Mouse (Mus musculus) left cerebral cortex, postnatal 14 days (tissue): ENCODE data around the gene Zfp316. TPM values are rescaled to one million over a fixed set of nuclear protein-coding genes. Genes with fewer than 3 reads are reported as not detected.

Experiments
- DNase-seq, 2 experiments: peaks; one replicate each; pipeline ENCODE4 v3.0.0; 2021 to 2022; ENCODE audit warnings: low spot score in 2 of 2, mixed read lengths in 1 of 2
- intact Hi-C: fragments of 180-260 bp; cut with DNase I; formaldehyde crosslinking; loops from one replicate; pipeline ENCODE4 v1.15.1; 2025
- total RNA-seq, 2 experiments: library from RNA; stranded (reverse); gene quantifications; 2 replicates each; pipeline ENCODE4 v1.2.3; 2021

Gene Zfp316
- total RNA-seq, 2 experiments from 2014 or later = 20.1 to 20.5 TPM

DNA sequence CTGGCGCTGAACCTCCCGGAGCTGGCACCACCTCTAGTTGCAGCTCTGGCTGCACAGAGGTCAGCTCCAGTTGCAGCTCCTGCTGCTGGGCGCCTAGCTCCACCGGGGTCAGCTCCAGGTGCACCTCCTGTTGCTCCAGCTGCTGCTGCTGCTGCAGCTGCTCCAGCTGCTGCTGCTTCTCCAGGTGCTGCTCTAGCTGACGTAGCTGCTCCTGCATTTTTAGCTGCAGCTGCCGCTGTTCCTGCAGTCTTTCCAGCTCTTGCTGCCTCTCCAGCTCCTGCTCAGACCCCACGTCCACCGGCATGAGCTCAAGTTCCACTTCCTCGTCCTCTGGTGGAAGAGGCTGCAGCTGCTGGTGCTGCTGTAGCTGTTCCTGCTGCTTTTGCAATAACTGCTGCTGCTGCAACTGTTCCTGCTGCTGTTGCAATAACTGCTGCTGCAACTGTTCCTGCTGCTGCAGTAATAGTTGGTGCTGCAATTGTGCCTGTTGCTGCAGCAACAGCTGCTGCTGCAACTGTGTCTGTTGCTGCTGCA lies 18.6 kb upstream of the Zfp316 start:
- intact Hi-C loops = no loop called here
- DNase-seq = no peak

DNA sequence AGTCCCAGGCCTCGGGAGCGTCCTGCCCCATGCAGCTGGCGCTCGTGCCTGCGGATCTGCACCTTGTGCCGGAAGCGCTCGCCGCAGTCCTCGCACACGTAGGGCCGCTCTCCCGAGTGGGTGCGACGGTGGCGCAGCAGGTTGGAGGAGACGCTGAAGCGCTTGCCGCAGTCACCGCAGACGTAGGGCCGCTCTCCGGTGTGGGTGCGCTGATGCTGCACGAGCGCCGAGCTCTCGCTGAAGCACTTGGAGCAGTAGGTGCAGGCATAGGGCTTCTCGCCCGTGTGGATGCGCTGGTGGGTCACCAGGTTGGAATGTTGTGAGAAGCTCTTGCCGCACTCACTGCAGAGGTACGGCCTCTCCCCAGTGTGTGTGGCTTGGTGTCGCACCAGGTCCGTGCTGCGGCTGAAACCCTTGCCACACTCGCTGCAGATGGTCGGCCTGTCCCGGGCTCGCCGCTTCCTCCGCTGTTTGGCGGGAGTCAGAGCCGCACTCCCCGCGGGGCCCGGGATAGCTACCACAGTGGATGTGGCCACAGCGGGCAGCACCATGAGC lies 18.0 kb upstream of the Zfp316 start:
- intact Hi-C loops = no loop called here
- DNase-seq = no peak

DNA sequence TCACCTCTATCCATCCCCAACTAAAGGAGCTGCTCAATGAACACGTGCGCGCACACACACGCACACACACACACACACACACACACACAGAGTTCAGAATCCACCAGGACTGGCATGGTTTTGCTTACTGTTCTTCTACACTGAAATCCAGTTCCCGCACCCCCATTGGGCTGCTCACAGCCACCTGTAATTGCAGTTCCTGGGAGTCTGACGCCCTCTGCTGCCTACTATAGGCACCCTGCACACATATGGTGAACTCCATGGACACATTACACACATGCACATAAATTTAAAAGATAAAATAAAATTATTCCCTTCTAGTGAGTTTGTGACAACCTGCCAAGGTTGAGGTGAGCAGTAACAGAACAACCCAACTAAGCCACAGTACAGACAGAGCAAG lies 14.9 kb upstream of the Zfp316 start:
- intact Hi-C loops = no loop called here
- DNase-seq = no peak

DNA sequence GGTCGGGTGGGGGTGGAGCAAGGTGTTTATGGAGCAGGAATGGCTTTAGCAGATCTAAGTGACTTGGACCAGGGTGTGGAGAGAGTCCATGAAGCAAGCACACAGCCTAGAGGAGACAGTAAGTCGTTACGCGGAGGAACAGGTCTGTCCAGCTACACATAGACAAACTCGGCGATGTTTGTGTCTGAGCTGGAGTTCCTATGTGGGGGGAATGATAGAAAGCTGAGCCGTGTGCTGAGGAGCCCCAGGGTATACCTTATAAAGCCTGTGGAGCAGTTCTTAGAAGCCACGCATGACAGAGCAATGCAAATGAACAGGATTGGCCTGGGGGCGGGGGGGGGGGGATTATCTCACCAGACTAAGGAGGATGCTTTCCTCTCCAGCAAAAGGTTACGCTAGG lies 9.4 kb upstream of the Zfp316 start:
- intact Hi-C loops = no loop called here

DNA sequence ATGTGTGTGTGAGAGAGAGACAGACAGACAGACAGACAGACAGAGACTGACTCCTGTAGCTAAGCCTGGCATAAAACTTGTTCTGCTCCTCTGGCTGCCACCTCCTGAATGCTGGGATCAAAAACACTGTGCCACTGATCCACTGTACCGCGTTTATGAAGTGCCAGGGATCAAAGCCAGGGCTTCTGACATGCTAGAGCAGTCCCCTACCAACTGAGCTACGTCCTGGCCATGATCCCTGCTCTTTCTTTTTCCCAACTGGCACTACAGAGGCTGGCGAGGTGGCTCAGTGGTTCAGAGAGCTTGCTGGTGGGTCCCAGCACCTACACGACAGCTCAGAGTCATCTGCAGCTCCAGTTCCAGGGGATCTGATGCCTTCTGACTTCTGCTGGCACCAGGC lies 5.9 kb upstream of the Zfp316 start:
- DNase-seq = no peak

More for the DNA sequence above, 9.4 kb upstream of the Zfp316 start:
- DNase-seq = no peak

DNA sequence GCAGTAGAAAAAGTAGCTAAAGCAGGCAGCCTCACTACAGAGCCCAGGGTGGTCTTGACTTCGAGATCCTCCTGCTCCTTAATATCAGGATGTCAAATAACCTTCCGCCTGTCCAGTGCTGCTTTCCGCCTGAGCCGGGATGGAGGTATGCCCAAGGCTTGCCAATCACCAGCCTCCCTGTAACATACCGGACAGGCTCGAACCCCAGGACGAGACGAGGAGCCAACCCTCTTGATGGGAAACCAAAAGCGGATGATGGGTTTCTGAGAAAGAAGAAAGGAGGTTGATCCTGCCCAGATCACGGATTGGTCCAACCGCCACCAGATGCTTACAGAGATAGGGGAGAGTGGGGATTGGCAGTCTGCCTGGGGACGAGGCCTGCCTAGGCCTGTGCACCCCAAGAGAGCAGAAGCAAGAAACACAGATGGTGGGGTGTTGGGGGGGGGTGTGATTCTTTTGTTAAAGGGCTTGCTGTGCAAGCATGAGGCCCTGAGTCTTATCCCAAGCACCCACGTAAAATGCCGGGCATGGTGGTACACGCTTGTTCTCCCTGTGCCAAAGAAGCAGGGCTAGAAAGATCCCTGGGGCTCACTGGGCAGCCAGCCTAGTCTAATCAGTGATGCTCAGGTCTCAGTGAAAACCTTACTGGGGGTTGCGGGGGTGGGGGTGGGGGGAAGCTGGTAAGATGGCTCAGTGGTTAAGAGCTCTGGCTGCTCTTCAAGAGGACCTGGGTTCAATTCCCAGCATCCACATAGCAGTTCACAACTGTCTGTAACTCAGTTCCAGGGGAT lies 2.9 kb upstream of the Zfp316 start:
- intact Hi-C loops = no loop called here

More for the DNA sequence above, 5.9 kb upstream of the Zfp316 start:
- intact Hi-C loops = no loop called here

DNA sequence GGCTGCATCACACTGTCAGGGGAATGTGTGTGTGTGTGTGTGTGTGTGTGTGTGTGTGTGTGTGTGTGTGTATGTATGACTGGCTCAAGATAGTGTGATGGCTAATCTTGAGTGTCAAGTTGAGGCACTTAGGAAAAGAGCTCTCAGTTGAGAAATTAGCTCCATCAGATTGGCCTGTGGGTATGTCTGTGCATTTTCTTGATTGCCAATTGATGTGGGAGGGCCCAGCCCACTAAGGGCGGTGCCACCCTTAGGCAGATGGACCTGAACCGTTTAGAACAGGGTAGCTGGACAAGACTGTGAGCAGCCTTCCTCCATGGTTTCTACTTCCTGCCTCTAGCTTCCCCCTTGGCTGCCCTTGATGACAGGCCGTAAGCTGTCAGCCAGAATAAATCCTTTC lies 2.3 kb upstream of the Zfp316 start:
- no peak for DNase-seq
- intact Hi-C loops = no loop called here

More for the DNA sequence above, 2.9 kb upstream of the Zfp316 start:
- DNase-seq = no peak

DNA sequence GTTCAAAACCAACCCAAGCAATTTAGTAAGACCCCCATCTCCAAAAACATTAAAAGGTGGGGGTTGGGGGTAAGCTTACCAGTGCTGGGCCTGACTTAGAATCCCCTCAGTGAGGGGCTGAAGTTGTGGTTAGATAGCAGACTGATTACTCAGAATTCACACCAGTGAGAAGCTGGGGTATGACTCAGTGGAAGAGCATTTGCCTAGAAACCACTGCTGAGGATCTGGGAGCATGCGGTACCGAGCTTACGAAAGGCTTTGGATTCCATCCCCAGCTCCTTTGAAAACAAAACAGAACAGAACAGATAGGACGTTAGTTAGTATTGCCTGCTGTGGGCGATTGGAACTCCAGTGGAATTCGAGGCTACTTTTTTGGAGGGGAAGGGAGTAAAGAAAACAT lies 1.8 kb upstream of the Zfp316 start:
- intact Hi-C loops = no loop called here
- no peak for DNase-seq

DNA sequence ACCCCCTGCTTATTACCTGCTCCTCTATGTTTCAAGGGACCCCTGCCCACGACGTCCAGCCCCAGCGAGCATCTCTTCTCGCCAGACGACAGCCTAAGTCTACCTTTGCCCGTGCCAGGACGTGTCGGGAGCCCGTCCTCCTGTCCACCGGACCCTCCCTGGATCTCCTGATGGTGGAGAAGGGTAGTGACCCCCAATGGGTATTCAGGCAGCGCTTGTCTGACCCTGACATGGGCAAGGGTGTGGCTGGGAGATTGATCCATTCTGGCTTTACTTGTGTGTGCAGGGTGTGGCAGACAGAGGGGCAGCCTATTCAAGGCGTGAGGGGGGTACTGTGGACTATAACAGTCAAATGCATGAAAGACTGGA lies 313 bp upstream of the Zfp316 start:
- intact Hi-C loops = no loop called here
- DNase-seq = no peak

DNA sequence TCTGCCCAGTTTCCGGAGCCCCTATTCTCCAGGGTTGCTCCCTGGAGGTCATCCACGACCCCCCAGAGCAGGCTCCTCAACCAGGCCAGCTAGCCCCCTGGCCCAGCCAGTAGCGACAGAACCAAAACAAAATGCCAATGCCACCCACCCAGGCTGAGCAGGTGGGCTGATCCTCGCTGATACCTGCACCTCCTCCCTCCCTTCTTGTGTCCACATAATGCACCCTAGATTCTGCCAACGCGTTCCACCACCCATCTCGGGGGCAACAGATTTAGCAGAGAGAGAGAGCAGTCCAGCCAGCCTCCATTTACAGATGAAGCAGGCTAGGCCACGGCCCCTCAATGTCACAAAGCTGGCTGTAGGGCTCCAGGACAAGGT lies 848 bp downstream of the Zfp316 start:
- no peak for DNase-seq
- intact Hi-C loops = no loop called here

DNA sequence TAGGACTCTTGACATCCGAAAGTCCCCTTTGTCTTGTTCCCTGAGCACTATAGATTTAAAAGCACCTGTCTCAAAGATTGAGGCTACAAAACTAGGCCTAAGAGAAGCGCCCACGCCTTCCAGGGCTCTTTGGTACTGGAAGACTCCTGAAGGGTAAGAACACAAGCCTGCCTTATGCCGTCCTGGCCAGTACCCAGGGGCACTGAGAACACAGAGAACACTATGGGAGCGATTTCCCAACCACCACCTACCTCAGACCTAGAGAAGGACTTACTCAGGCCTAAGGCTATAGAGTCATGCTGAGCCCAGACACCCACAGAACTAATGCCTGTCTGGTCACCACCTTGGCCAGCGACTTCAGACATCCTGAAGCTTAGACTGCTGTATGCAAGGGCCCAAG lies 3.0 kb downstream of the Zfp316 start:
- no peak for DNase-seq
- intact Hi-C loops = no loop called here

DNA sequence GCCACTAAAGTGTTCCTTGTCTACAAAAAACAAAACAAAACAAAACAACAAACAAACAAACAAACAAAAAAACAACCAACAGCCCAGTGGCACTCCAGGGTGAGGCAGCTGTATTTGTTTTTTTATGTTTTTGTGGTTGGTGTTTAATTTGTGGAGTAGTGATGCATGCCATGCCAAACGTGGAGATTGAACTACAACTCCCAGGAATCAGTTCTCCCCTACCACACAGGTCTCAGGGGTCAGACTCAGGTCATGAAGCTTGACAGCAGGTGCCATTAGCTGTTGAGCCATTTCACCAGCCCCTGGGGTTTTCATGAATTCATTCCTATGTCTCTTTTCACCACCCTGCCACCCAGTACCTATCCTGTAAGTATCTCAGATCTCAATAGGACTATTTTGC lies 4.4 kb downstream of the Zfp316 start:
- intact Hi-C loops = no loop called here
- DNase-seq = no peak

DNA sequence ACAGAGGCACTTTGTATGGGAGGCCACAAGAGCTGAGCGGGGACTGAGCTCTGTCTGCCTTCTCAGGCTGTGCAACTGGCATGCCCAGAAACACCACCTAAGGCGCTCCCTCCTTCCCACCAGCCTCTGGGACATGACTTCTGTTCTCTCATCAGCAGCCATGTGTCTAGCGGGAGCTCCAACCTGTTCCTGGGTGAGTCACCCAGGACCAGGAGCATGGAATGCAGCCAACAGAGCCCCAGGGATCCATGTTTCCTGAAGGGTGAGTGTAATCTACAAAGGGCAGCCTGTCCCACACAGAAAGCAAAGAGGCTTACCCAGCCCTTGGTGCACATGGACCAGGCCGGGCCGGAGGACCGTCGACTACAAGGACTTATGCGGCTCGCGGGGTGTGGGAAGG lies 5.1 kb downstream of the Zfp316 start:
- DNase-seq = no peak
- intact Hi-C loops = no loop called here

DNA sequence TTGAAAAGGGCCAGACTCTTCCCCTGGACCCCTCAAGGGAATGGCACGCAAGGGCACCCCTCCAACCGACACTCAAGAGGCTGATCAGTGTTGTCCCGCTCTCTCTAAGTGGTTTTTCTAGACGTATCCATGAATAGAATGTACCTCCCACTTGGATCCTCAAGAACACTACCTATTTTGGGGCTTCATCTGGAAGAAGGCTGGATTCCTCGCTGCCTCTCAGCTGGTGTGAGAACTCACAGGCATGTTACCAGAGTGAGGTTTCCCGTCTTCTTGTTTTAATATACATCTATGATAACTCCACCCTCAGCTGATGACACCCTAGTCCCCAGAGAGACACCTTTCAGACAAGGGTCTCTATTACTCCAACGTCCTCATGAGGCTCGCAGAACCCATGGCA lies 8.2 kb downstream of the Zfp316 start:
- intact Hi-C loops = no loop called here
- peak; percentile 61 to 81 for DNase-seq

DNA sequence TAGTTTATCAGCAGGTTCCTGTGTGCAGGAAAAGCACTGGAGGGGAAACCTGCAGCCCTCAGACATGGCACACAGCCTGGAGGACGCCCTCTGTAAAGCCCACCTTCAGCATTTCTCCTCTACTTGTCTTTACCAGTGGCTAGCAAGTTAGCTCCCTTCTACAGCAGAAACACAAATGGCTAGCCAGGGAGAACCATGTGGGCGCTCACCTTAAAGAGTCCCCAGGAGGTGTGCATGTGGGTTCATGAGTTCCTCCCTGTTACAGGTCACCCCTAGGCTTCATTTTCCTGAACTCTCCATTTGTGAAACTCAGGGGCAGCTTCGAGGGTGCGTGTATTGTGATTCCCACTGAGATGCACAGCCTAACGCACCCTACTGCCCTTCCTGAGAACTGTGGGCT lies 14.0 kb downstream of the Zfp316 start:
- intact Hi-C loops = no loop called here
- DNase-seq = no peak

DNA sequence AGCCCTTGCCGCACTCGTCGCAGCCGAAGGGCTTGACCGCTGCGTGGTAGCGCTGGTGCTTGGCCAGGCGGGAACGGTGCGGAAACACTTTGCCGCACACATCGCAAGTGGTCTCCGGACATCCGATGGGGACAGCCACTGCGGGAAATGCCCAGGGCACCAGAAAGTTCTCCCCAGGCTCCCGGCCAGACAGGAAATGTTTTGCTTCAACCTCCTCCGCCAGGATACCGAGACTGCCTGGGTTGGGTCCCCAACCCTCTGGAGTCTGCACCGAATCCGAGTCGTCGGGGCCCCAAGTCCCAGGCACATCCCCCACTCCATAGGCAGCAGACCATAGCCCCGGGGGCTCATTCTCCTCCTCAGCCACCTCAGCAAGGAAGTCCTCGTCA lies 14.7 kb downstream of the Zfp316 start:
- DNase-seq = no peak
- intact Hi-C loops = no loop called here

DNA sequence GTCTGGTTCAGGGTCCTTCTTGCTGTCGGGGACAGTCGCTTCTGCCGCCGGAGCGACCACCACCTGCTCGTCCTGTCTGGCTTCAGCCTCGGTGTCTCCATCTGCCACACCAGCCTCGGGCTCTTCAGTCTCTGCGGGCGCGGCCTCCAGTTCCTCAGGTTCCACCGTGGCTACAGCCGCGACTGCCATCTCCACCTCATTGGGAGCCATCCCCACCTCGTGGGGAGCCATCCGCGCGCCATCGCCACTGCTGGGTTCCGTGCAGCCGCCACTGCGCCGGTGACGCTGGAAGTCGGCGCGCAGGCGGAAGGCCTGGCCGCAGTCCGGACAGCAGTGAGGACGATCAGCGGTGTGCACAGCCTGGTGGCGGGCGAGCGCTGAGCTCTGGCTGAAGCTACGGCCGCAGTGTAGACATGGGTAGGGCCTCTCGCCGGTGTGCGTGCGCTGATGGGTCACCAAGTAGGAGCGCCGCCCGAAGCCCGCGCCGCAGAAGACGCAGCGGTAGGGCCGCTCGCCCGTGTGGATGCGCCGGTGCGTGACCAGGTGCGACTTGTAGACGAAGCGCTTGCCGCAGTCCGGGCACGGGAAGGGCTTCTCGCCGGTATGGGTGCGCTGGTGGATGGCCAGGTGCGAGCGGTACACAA lies 15.2 kb downstream of the Zfp316 start:
- intact Hi-C loops = no loop called here
- DNase-seq = no peak

DNA sequence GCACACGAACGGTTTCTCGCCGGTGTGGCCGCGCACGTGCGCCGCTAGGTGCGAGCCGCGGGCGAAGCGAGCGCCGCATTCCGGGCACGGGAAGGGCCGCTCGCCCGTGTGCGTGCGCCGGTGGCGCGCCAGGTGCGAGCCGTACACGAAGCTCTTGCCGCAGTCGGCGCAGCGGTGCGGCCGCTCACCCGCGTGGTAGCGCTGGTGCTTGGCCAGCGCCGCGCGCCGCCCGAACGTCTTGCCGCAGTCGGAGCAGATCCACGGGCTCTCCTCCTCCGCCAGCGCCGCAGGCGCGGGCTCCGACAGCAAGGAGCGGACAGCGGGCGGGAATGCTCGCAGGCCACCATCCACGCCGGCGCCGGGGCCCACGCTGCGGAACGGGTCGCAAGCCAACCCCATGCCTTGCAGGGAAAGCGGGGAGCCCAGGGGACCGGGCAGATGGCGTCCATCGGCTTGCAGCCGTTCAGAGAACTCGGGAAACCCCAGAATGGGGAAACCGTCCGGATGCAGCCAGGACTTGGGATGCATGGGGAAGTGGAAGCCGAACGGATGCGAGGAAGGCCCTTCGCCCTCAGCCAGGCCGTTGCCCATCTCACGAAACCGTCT lies 15.8 kb downstream of the Zfp316 start:
- DNase-seq = peak in 1 of 2 experiments; percentile 32
- intact Hi-C loops = no loop called here

DNA sequence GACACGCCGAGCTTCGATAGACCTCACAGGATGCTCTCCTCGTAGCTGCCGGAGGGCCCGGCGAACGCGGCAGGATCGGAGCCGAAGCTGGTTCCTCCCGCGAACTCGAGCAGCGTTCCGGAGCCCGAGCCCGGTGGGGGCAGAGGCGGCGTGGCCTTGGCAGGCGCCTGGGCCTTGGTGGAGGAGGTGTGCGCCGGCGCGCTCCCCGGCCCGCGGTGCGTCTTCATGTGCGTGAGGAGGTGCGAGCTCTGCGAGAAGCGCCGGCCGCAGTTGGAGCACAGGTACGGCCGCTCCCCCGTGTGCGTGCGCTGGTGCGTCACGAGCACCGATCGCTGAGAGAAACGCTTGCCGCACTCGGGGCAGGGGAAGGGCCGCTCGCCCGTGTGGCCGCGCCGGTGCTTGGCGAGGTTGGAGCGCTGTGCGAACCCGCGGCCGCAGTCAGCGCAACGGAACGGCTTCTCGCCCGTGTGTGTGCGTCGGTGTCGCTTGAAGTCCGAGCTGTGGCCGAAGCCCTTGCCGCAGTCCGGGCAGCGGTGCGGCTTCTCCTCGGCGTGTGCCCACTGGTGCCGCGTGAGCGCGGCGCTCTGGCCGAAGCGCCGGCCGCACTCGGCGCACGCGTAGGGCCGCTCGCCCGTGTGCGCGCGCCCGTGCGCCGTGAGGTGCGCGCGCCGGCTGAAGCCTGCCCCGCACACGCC lies 16.5 kb downstream of the Zfp316 start:
- DNase-seq = peak in 1 of 2 experiments; percentile 33
- intact Hi-C loops = no loop called here

DNA sequence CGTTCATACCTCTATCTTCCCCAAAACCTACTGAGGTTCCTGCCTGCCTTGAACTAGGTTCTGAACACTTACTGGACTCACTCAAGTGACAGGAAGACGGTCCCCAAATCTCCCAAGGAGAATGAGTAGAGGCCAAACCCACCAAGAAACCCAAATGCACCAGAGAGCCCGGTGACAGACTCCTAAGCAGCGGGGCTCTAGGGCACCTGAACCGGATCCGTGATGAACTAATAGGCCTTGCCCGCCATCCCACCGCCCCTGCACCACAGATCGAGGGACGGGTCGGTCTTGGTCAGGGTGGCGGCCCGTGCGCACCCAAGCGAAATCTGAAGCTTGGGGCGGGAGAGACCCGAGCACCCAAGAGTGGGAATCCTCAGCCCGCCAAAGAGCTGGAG lies 17.0 kb downstream of the Zfp316 start:
- DNase-seq = no peak
- intact Hi-C loops = no loop called here
